Mouse (Mus musculus) midbrain, embryonic 13.5 days (tissue): Measurements from ENCODE around the gene Card10. TPM values are rescaled to one million over a fixed set of nuclear protein-coding genes. Genes with fewer than 3 reads are reported as not detected.
A peak's percentile ranks its signal among the peaks of the same experiment; 100 is the strongest.

Source experiments
- ATAC-seq: fragments of 200-750 bp; cut with Nextera tagmentation; 2 replicates; pipeline ENCODE4 v1.8.0; 2017; ENCODE audit warnings: mild to moderate bottlenecking, moderate TSS enrichment, moderate library complexity
- H3K27ac ChIP-seq: fragments of 300-500 bp; sonication (generic); 2 replicates; pipeline ENCODE4 v1.5.1; 2015; ENCODE audit warnings: inconsistent platforms, mild to moderate bottlenecking, moderate library complexity
- H3K27me3 ChIP-seq: fragments of 300-500 bp; sonication (generic); 2 replicates; pipeline ENCODE4 v1.6.1; 2015; ENCODE audit warnings: mild to moderate bottlenecking, inconsistent platforms
- H3K36me3 ChIP-seq: fragments of 300-500 bp; sonication (generic); 2 replicates; pipeline ENCODE4 v1.6.1; 2015; ENCODE audit warnings: mild to moderate bottlenecking, inconsistent platforms
- H3K4me1 ChIP-seq: fragments of 300-500 bp; sonication (generic); replicated peaks from 2 replicates; pipeline ENCODE4 v1.6.1; 2015; ENCODE audit warnings: inconsistent platforms
- H3K4me2 ChIP-seq: fragments of 300-500 bp; sonication (generic); replicated peaks from 2 replicates; pipeline ENCODE4 v1.6.1; 2015; ENCODE audit warnings: moderate library complexity, mild to moderate bottlenecking, inconsistent platforms
- H3K4me3 ChIP-seq: fragments of 300-500 bp; sonication (generic); replicated peaks from 2 replicates; pipeline ENCODE4 v1.5.1; 2015; ENCODE audit warnings: mild to moderate bottlenecking, inconsistent platforms
- H3K9ac ChIP-seq: fragments of 300-500 bp; sonication (generic); replicated peaks from 2 replicates; pipeline ENCODE4 v1.6.1; 2015; ENCODE audit warnings: mild to moderate bottlenecking, inconsistent platforms
- H3K9me3 ChIP-seq: fragments of 300-500 bp; sonication (generic); 2 replicates; pipeline ENCODE4 v1.6.1; 2016; ENCODE audit warnings: mild to moderate bottlenecking, inconsistent platforms
- WGBS: fragments of 180-500 bp; shearing (Covaris S2); methylation state at CpG from one replicate; pipeline ENCODE4 v1.1.7; 2015; 5-methylcytosine and 5-hydroxymethylcytosine counted together
- polyA plus RNA-seq: library from polyadenylated mRNA; unstranded; fragments of >200 nt; fragmentation: Nextera tagmentation; extraction: Ambion mirVana; gene quantifications from 2 replicates; pipeline ENCODE4 v1.2.1, GENCODE M21; 2015

The Card10 gene
- polyA plus RNA-seq, 1 experiment from 2014 or later: 1.2 TPM

DNA sequence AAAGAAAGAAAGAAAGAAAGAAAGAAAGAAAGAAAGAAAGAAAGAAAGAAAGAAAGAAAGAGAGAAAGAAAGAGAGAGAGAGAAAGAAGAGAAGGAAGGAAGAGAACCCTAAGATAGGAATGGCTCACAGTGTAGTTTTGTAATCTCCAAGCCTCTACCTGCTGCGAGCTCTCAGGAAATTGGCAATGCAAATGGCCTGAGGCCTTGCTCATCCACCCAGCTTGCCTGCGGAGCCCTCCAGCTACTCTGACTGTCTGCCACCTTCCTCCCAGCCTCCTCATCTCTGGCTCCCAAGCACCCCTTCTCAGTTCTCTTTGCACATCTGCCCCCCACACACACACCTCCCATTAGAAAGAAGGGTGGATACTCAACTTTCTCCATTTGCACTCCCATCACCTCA lies 6.1 kb upstream of the Card10 start:
- no peak overlapping the region for H3K9ac ChIP-seq
- no peak overlapping the region for H3K27ac ChIP-seq
- no peaks in the 10 kb centered on the region for H3K36me3 ChIP-seq
- whole genome bisulfite sequencing: 69% methylated on average over 2 of the region's 2 CpGs
- H3K4me2 ChIP-seq: no peak overlapping the region
- H3K4me1 ChIP-seq: peaks cover 5% of the 10 kb centered on the region
- H3K27me3 ChIP-seq: peaks cover 33% of the 10 kb centered on the region
- ATAC-seq: no peak
- H3K9me3 ChIP-seq: no peaks in the 10 kb centered on the region
- H3K4me3 ChIP-seq: no peak overlapping the region

DNA sequence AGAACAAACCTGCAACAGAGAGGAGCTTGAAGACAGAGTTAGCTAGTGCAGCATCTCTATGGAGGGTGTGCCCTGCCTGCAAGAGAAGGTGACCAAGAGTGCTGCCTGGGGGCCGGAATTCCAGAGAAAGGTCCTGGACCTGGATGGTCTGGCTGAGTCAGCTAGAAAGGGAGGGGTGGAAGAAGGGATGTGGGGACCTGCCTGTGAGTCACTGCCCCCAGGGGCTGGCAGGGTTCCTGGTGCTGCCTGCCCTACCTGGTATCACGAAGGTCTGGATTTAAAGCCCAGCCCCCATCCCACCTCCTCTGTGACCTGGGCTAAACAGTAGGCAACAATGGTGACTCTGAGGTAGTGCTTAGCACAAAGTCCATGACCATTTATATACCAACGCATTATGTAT lies 4.3 kb upstream of the Card10 start:
- Histone ChIP-seq H3K9ac (no peak overlapping the region), H3K4me3 (no peak overlapping the region), H3K9me3 (no peaks in the 10 kb centered on the region), H3K36me3 (no peaks in the 10 kb centered on the region), H3K4me1 (peaks cover 23% of the 10 kb centered on the region), H3K27ac (no peak overlapping the region), H3K4me2 (no peak overlapping the region), H3K27me3 (peaks cover 52% of the 10 kb centered on the region)
- WGBS: 82% methylated on average over 3 of the region's 3 CpGs
- ATAC-seq: no peak

DNA sequence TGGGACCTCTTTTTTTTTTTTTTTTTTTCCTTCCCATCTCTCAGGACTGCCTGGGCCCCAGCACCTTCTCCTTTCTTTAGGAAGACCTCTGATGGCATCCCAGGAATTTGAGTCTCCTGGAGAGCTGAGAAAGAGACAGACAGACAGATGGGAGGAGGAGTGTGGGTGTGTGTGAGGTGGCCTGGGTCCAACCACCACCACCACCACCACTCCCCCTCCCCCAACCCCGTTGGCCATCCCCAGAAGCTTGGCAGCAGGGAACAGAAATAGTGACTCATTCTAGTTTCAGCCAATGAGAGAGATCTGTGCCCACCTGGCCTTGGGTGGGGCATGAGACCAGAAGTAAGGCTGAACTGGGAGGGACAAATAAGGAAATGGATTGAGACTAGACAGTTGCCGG lies 3.8 kb upstream of the Card10 start:
- Histone ChIP-seq H3K27ac (no peak overlapping the region), H3K27me3 (peaks cover 57% of the 10 kb centered on the region), H3K4me2 (no peak overlapping the region), H3K36me3 (no peaks in the 10 kb centered on the region), H3K4me1 (peaks cover 28% of the 10 kb centered on the region), H3K4me3 (no peak overlapping the region), H3K9me3 (no peaks in the 10 kb centered on the region), H3K9ac (no peak overlapping the region)
- WGBS: 47% methylated on average over 2 of the region's 2 CpGs
- no peak for ATAC-seq

DNA sequence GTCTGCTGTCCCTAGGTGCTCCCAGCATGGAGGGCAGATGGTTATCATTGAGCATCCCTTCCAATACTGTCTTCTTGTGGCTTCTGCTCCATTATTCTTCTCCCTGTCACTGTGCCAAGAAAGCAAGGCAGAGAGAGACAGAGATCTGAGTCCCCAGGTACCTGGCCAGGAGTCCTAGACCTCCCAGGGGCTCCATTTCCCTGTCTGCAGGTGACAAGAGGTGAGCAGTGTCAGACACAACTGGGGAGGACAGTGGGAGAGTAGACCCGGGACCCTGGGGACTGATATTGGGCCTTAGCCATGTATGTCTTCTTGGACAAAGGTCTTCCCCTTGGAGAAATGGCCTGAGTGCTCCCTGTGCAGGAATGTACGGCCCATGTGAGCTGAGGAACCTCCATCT lies 2.5 kb upstream of the Card10 start:
- H3K27me3 ChIP-seq: peaks cover 70% of the 10 kb centered on the region

DNA sequence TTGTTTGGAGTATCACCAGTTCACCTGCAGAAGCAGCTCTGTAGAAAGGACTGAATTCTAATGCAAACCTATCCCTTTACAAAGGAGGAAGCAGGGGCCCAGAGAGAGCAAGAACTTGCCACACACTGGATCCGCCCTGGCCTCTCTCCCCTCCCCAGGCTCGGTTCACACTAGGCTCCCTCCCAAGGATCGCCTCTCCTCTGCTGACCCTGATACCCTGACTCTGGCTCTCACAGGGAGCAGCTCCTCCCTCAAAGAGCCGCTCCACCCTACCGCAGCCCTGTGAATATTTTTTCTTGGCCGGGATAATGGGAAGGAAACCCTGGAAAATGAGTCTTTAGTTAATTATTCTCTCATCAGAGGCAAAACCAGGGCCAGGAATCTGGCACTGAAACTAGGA lies 1.5 kb upstream of the Card10 start:
- ATAC-seq: no peak
- H3K4me1 ChIP-seq: peaks cover 29% of the 10 kb centered on the region
- H3K27ac ChIP-seq: no peak overlapping the region
- 9% methylated on average over 6 of the region's 6 CpGs for WGBS
- peaks cover 74% of the 10 kb centered on the region for H3K27me3 ChIP-seq
- H3K4me3 ChIP-seq: no peak overlapping the region
- no peaks in the 10 kb centered on the region for H3K36me3 ChIP-seq
- H3K9me3 ChIP-seq: no peaks in the 10 kb centered on the region
- H3K4me2 ChIP-seq: no peak overlapping the region
- no peak overlapping the region for H3K9ac ChIP-seq

More for the DNA sequence above, 2.5 kb upstream of the Card10 start:
- WGBS: 73% methylated on average over 2 of the region's 2 CpGs
- Histone ChIP-seq H3K27ac (no peak overlapping the region), H3K9ac (no peak overlapping the region), H3K4me1 (peaks cover 29% of the 10 kb centered on the region), H3K9me3 (no peaks in the 10 kb centered on the region), H3K4me3 (no peak overlapping the region), H3K4me2 (no peak overlapping the region), H3K36me3 (no peaks in the 10 kb centered on the region)
- no peak for ATAC-seq

DNA sequence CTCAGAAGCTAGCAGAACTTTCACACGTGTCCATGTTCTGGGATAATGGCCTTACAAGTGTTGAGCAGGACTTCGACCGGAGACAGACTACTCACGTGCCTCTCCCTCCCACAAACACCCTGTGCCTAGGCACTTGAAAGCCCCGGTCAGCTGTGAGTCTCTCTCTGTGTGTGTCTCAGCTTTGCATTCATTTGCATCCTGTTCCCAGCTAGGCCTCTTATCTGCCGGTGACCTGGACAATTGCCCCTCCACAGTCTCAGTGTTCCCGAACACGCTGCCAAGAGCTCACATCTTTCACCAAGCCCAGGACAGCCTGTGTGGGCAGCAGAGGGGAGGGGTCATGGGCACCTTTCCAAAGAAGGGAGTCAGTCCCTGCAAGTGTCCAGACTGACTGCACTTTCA lies 658 bp upstream of the Card10 start:
- peak; percentile 65 for ATAC-seq
- Histone ChIP-seq H3K9ac (no peak overlapping the region), H3K4me2 (peak overlapping the region; percentile 78), H3K27ac (no peak overlapping the region), H3K4me1 (peaks cover 33% of the 10 kb centered on the region), H3K36me3 (no peaks in the 10 kb centered on the region), H3K9me3 (no peaks in the 10 kb centered on the region), H3K4me3 (no peak overlapping the region), H3K27me3 (peaks cover 78% of the 10 kb centered on the region)
- WGBS: 1% methylated on average over 8 of the region's 8 CpGs

DNA sequence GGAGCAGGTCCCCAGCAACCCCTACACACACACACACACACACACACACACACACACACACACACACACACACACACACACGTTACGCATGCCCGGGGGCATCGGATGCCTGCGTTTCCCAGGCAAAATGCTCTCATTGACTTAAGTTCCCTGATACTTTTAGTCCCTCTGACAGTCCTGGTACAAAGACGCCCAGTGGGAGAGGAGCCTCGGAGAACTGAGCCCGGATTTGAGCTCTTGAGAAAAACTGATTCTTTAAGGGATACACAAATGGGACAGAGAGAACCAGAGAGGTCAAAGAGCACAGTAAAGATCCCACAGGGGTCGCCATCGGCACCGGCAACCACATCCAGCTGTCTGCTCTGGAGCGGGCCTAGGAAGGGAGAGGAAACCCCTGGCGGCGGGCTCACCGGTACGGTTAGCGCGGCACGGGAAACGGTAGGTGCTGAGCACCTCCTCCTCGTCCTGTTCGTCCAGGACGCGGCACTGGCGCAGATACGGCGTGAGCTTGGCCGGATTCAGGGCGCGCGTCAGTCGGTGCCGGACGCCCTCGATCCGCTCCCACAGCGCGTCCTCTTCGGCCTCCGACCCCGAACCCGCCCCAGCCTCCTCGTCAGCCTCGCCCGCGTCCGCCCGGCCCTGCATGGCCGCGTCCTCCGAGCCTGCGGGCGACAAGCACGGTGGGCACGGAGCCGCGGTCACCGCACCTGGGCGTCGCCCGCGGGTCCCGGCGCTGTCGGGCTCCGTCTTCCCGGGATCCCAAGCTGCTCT lies 686 bp downstream of the Card10 start:
- 5% methylated on average over 58 of the region's 67 CpGs for WGBS
- peaks cover 77% of the 10 kb centered on the region for H3K27me3 ChIP-seq
- no peaks in the 10 kb centered on the region for H3K9me3 ChIP-seq
- peak overlapping the region; percentile 49 for H3K4me3 ChIP-seq
- peak overlapping the region; percentile 67 for H3K9ac ChIP-seq
- H3K36me3 ChIP-seq: no peaks in the 10 kb centered on the region
- peak; percentile 21; the same call in 1 of the 2 replicates for ATAC-seq
- peaks cover 33% of the 10 kb centered on the region for H3K4me1 ChIP-seq
- no peak overlapping the region for H3K27ac ChIP-seq
- H3K4me2 ChIP-seq: peak overlapping the region; percentile 78

DNA sequence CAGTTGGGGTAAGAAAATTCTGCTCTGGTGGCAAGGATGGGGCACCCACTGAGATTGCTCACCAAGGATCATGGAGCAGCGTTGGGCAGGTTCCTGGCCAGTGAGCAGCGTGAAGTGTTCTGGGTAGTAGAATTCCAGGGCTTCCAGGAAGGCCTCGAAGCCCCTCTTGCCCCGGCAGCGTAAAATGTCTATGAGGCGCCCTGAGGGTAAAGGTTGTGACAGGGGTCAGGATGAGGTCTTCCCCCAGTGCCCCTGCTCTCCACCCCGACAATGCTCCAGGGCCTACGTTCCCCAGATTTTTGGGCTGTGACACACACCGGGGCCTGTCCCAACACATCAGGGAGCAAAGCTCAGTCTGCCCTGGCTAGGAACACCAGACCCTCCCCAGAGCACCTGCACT lies 1.3 kb downstream of the Card10 start:
- Histone ChIP-seq H3K27ac (no peak overlapping the region), H3K4me2 (peak overlapping the region; percentile 78; the same call in 1 of the 2 replicates), H3K4me1 (peaks cover 34% of the 10 kb centered on the region), H3K36me3 (no peaks in the 10 kb centered on the region), H3K4me3 (peak overlapping the region; percentile 49; the same call in 1 of the 2 replicates), H3K27me3 (peaks cover 71% of the 10 kb centered on the region), H3K9me3 (no peaks in the 10 kb centered on the region), H3K9ac (no peak overlapping the region)
- no peak for ATAC-seq
- WGBS: 75% methylated on average over 9 of the region's 9 CpGs

DNA sequence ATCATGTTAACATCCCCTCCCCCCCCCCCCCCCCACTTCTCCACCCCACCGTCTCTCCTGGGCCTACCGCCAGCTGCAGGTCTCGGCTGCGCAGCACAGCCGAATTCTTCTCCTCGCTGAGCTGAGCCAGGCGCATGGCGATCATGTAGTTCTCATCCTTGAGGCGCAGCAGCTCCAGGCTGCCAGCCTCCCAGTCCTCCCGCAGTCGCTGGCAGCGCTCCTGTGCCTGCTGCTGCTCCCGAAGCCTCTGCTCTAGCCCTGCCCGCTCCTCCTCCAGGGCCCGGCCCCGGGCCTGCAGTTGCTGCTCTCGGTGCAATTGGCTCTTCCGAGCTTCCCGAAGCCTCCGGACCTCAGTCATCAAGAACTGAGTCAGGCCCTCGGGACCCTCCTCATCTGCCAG lies 3.8 kb downstream of the Card10 start:
- ATAC-seq: no peak
- Histone ChIP-seq H3K4me3 (no peak overlapping the region), H3K36me3 (no peaks in the 10 kb centered on the region), H3K9me3 (no peaks in the 10 kb centered on the region), H3K4me1 (peaks cover 37% of the 10 kb centered on the region), H3K4me2 (no peak overlapping the region), H3K27ac (no peak overlapping the region; the same call in 1 of the 2 replicates), H3K9ac (no peak overlapping the region), H3K27me3 (peaks cover 52% of the 10 kb centered on the region)
- 42% methylated on average over 21 of the region's 21 CpGs for WGBS

DNA sequence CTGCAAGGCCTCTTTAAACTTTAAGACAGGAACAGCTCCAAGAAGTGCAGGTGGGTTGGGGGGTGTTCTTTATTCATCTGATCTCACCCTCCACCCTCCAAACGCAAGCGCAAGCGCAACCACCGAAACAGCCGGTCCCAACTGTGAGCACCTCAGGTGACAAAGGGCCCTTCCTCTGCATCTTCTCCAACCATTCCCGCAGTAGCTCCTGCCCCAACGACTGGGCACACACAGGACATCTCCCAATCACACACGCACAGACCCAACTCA lies 5.8 kb downstream of the Card10 start:
- H3K4me3 ChIP-seq: no peak overlapping the region
- H3K36me3 ChIP-seq: no peaks in the 10 kb centered on the region
- H3K4me2 ChIP-seq: no peak overlapping the region
- H3K9me3 ChIP-seq: no peaks in the 10 kb centered on the region
- no peak for ATAC-seq
- WGBS: 88% methylated on average over 8 of the region's 8 CpGs
- peaks cover 31% of the 10 kb centered on the region for H3K27me3 ChIP-seq
- no peak overlapping the region for H3K27ac ChIP-seq
- no peak overlapping the region for H3K9ac ChIP-seq
- peaks cover 16% of the 10 kb centered on the region for H3K4me1 ChIP-seq

DNA sequence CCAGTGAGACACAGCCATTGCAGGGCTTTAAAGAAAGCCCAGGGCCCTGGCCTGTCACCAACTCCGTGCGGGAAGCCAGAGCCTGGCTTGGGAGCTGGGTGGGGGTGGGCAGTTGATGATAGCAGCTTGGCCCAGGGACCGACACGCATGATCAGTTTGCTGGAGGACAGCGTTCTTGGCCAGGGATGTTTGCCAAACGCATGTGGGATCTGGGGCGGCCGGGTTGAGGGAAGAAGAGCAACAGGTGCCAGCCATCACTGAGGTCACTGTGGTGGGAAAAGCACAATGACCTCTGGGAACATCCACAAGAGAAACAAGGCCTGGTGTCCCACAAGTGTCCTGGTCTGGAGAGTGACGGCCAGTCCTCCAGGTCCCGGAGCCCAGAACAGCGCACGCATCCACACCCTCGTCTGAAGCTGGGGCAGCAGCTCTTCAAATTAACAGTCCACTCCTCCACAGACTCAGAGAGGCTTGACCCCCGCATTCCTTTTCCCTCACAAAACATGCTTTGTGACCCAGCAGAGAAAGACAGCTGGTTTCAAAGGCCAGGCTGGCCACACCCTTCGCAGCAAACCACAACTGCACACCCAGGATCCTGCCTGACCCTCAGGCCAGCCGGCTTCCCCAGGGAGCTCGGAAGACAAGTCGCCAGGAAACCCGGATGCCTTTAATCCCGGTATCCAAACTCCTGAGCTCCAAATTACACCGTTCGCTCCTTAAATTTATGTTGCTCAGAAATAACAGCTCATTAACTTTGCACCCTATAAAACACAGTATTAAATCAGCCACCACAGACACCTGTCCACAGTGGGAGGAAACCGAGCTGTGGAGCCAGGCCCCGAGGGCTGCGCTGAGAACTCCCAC lies 6.4 kb downstream of the Card10 start:
- Histone ChIP-seq H3K36me3 (no peaks in the 10 kb centered on the region), H3K9me3 (no peaks in the 10 kb centered on the region), H3K4me2 (no peak overlapping the region), H3K27ac (no peak overlapping the region), H3K27me3 (peaks cover 26% of the 10 kb centered on the region), H3K9ac (no peak overlapping the region), H3K4me1 (peaks cover 12% of the 10 kb centered on the region; the same call in 1 of the 2 replicates), H3K4me3 (no peak overlapping the region)
- WGBS: 44% methylated on average over 25 of the region's 25 CpGs
- no peak for ATAC-seq

DNA sequence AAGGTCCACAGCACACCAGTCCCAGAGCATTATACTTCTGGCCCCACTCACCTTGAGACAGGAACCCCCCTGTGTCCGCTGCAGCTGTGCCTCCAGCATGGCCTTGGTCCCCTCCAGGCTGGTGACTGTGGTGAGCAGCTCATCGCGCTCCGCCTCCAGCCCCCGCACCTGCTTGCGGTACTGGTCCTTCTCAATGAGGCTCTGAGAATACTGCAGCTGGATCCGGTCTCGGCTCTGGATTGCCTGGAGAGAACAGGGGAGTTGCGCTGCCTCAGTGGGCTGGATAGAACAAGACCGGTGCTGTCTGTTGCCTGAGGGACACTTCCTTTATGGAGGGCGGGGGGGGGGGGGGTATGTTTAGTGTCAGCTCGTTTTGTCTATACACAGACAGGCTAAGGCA lies 11.9 kb downstream of the Card10 start:
- H3K4me2 ChIP-seq: no peak overlapping the region
- no peak overlapping the region for H3K27ac ChIP-seq
- H3K4me1 ChIP-seq: peaks cover 6% of the 10 kb centered on the region; the same call in 1 of the 2 replicates
- H3K36me3 ChIP-seq: no peaks in the 10 kb centered on the region
- no peak overlapping the region for H3K9ac ChIP-seq
- no peak overlapping the region for H3K4me3 ChIP-seq
- no peaks in the 10 kb centered on the region for H3K9me3 ChIP-seq
- no peaks in the 10 kb centered on the region; the same call in none of the 2 replicates for H3K27me3 ChIP-seq
- no peak for ATAC-seq
- WGBS: 83% methylated on average over 12 of the region's 12 CpGs
